Mouse (Mus musculus): ENCODE measurements around the gene Mfsd13b.
"Not testable (repeated sequence)": the region's sequence is repeated elsewhere in the genome, so short reads cannot be mapped to it uniquely, and the experiment has no call there.

The Mfsd13b gene

GRCm38 (mm10) chr7:120982968-120983367, 659 bp downstream of the Mfsd13b start:
- DNase-seq (ENCODE audit: low spot score in 2 of 2): no peak

DNA sequence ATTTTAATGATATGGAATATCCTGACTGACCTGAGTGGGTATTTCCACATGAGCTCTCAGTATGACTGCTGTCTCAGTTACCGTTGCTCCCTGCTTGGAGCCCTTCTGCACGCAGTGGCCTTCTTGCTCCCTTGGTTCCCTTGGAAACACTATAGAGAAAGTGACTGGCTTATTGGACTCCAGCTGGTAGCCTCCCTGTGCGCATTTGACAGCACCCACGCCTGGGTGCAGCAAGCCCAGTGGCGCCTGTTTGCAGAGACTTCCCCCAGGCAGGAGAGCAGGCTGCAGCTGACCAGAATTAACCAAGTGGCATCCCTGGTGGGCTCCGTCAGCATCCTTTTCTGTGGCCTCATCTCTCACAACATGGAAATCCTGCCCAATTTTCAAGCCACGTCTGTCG, 8.9 kb downstream of the Mfsd13b start:
- DNase-seq (ENCODE audit: low spot score in 2 of 2): peak; percentile 5 to 16

GRCm38 (mm10) chr7:120999021-120999530, 16.8 kb downstream of the Mfsd13b start:
- no peak for DNase-seq (ENCODE audit: low spot score in 2 of 2)

DNA sequence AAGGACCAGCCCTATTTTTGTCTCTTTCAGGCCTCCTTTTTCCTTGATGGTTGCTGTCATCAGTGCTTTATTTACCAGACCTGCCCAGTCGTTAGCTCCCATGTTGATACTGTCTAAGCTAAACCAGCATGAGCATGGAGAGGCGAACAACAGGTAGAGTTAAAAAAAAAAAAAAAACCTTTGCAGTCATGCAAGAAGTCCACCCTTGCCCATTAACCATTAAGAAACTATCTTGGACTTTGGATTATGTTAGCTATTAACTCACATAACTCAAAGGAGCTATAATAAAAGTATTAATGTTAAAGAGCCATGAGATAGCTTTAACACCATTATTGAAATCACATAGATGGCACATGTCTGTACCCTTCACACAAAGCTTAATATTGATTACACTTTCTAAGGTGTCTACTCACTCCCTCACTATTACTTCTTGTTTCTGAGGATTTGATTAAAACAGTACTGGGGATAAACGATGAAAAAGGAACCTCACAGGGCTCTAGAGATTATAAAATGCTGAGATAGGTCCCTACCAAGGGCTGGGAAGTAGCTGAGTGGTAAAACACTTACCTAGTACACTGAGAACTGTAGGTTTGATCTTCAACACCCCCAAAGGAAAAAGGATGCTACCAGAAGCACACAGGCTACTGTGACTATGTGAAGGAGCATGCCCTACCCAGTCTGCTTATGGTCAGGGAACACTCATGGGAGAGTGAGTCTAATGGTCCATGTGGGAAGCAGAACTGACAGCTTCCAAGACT, 17.9 kb downstream of the Mfsd13b start:
- no peak for DNase-seq (ENCODE audit: low spot score in 2 of 2)

- no peak for DNase-seq (ENCODE audit: low spot score in 2 of 2)
Measured at GRCm38 (mm10) chr7:121001879-121002278, 19.6 kb downstream of the Mfsd13b start.

GRCm38 (mm10) chr7:121002407-121002928, 20.2 kb downstream of the Mfsd13b start:
- no peak for DNase-seq (ENCODE audit: low spot score in 2 of 2)

DNA sequence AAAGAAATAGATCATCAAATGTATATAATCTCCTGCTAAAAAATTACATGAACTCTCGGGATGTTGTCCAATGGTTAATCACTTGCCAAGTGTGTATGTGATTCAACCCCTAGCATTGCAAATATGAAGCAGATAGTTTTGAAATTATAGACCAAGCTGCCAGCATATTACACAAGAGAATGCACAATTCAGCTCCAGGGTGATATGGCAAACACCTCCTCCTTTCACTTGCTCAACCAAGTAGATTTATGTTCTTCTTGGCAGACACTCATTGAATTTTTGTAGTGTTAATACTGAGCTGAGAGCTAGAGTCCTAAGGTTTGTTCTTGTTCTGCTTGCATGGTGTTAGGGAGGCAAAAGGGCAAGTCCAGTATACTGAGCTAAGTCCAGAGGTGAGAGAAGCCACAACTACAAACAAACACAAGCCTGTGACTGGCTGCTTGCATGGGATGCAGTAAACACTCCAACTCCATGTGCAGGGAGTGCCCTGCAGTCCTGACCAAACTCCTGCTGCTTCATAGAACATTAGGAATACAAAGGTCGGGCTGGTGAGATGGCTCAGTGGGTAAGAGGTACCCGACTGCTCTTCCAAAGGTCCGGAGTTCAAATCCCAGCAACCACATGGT, 21.6 kb downstream of the Mfsd13b start:
- no peak for DNase-seq (ENCODE audit: low spot score in 2 of 2)

DNA sequence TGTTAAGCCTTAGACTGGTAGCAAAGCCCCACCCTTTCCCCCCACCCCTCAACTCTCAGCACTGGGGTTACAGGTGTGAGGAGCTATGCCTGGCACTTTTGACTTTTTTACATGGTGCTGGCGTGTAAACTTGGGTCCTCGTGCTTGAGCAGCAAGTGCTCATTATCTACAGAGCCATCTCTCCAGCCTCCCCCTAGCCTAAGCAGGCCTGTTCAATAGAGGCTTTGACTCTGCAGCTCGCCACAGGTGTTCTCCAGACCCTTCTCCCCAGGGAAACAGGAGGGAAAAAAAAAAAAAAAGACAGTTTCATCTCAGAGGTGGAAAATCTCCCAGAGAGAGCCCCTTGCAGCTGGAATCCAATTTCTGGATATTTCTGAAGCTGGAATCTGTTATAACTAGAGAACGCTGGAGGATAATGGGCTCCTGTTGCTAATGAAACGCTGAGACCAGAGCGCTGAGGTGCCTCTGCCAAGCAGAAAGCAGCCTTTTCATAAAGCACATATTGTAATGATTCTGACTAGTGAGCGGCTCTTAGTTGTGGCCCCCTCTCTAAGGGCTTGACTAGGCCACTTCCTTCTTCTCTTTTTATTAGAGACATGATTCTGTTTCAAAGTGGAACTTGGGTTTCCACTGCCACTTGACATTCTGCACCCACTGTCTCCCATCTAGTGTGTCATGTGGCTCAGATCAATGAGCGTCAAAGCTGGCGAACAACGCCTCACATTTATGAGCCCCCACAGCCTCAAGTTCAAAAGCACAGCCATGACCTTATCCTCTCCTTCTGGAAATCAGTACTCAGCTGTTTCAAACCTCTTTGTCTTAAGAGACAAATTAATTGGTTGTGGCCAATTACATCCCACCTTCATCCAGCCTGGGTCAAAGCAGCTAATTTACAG, 29.7 kb downstream of the Mfsd13b start:
- no peak for DNase-seq (ENCODE audit: low spot score in 2 of 2)

GRCm38 (mm10) chr7:121014486-121014885, 32.2 kb downstream of the Mfsd13b start:
- DNase-seq (ENCODE audit: low spot score in 2 of 2): no peak

DNA sequence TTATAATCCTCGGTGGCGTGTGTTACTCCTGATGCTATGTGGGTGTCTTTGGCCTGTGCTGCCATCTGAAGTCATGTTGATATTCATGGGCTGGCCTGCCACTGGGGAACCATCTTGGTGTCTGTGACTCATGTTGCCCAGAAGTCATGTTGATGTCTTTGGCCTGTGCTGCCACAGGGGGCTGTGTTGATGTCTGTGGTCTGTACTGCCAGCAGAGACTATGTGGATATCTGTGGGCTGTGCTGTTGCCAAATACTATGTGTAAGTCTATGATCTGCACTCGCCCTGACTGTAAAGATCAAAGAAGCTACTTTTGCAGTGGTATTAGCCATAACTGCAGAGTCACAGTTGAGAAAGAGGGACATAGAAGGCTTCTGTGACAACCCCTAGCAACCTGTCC, 36.5 kb downstream of the Mfsd13b start:
- no peak for DNase-seq (ENCODE audit: low spot score in 2 of 2)

DNA sequence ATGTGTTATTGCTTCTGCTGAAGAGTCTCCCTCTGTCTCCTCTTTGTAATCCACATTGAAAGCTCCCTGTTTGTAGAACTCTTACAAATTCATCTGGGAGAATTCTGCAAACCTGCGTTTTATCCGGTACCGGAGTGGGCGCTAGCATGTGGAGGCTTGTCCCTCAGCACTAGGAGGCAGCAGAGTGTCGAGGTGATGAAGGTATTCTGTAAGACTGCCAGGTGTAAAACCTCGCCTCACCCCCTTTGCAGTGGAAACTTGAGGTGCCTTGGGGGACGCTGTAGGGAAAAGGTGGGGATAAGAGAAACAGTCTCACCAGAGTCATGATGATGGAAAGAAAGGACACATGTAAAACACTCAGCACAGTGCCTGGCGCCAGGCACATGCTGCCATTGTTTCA, 38.0 kb downstream of the Mfsd13b start:
- DNase-seq (ENCODE audit: low spot score in 2 of 2): no peak

- no peak for DNase-seq (ENCODE audit: low spot score in 2 of 2)
Measured at GRCm38 (mm10) chr7:121025221-121026008, 43.1 kb downstream of the Mfsd13b start.

GRCm38 (mm10) chr7:121026300-121026699, 44.0 kb downstream of the Mfsd13b start:
- DNase-seq (ENCODE audit: low spot score in 2 of 2): no peak

DNA sequence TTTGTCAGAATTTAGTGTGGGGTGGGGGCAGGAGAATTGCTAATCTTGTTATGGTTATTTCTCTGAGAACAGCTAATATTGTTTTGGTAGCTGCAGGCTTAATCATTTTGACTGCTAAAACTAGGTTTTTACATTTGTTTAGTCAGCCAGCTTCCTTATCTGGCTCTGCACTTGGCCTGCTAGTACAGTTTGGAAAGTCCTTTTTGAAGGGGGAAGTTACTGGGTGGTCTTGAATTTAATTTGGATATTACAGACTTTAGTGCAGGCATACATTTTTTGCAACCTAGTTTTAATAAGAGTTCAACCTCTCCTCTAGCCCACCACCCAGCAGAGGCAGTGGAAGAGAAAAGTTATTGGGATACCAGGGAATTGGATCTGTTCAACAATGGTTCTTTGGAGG, 47.6 kb downstream of the Mfsd13b start:
- not testable (repeated sequence) for DNase-seq (ENCODE audit: low spot score in 2 of 2)

DNA sequence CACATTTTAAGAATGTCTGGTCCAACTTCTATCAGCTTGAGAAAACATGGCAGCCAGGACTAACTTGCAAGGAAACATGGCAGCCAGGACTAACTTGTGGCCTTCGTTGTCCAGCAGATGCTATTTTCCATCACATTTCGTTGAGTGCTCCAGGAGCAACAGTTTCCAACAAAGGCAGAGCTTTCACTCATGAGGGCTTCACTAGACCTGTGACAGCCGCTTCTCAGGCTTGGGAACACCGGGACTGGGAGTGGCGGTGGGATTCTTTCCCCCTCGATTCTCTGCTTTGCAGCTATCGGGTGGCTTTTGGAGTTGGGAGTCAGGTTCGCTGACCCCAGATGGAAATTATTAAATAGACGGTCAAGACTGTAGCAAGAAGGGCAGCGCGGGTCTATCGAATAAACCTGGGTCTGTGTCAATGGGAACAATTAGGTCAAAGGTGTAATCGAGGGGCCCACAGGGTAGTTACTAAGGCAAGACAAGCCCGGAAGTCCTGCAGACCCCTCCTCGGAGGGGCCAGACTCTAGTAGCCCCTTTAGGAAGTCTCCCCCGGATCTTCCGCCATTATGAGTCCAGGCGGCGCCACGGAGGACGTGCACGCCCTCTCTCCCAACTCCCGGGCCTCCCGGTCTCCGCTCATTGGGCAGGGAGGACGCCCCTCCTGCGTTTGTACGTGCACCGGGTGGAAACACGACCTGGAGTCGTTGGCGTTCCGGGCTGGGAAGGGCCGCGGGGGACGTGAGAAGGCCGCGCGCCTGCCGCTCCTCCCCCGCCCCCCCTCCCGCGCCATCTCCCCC, 51.7 kb downstream of the Mfsd13b start, which contains the start of gene Mettl9:
Gene Mettl9 (plus strand): TSS at position 590 of the 797 bp plus-strand sequence.
- peak; percentile 88 to 90 for DNase-seq (ENCODE audit: low spot score in 2 of 2)

DNA sequence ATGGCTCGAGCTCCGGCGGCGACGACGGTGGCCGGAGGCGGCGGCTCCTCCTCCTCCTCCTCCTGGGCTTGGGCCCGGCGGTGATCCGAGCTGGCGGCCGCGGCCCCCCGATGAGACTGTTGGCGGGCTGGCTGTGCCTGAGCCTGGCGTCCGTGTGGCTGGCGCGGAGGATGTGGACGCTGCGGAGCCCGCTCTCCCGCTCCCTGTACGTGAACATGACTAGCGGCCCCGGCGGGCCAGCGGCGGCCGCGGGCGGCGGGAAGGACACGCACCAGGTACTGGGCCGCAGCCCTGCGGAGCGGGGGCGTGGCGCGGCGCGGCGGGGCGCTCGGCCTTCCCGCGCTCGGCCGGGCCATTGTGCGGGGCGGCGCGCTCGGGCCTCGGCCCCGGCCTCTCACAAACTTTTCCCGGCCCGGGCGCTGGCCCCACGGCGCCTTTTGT, 52.4 kb downstream of the Mfsd13b start:
- DNase-seq (ENCODE audit: low spot score in 2 of 2): peak in 1 of 2 experiments; percentile 54

- DNase-seq (ENCODE audit: low spot score in 2 of 2): peak; percentile 20 to 23
Measured at GRCm38 (mm10) chr7:121035161-121035721, 52.9 kb downstream of the Mfsd13b start.

DNA sequence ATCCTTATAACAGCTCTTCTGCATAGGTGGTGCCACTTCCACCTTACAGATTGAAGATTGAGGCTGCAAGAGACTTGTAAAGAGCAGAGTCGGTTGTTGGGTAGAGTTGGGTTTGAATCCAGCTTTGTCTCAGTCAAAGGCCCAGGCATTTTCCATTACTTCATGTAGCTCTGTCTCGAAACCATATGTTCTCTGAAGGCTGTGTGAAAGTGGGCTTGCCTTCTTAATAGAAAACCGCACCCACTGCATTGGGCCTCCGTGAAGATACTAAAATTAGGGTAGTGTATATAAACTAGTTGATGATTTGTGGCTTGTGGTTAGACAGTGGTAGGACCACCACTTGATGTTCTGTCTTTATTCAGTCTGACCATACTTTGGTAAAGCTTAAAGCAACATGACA, 58.3 kb downstream of the Mfsd13b start:
- DNase-seq (ENCODE audit: low spot score in 2 of 2): no peak

DNA sequence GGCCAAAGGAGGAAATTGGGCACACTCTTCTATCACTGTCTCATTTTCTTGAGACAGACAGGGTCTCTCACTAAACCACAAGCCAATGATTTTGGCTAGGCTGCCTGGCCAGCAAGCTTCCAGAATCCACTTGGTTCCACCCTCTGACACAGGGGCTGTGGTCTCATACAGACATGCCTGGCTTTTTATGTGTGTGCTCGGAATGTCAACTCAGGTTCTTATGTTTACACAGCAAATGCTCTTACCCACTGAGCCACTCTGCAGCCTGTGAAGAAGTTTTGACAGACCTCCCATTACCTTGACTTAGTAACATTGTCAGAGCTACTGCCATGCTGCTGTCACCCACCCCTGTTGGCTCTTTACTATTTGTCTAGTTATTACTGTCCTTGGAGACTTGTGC, 59.7 kb downstream of the Mfsd13b start:
- DNase-seq (ENCODE audit: low spot score in 2 of 2): no peak

DNA sequence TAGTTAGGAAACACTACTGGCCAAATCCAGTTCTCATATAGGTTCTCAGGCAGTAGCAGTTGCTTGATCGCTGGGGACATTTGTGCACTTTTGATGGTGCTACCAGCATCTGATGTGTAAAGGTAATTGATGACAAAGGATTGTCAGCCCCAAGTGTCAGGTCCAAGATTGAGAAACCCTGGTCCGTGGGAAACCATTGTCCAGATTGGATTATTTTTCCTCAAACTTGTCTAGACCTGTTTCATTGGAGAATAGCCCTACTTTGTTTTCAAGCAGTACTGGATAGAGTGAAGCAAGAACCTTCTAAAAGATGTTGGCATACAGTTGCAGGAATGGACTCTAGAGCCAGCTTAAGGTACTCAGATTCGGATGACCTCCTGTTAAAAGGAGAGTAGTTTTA, 60.7 kb downstream of the Mfsd13b start:
- no peak for DNase-seq (ENCODE audit: low spot score in 2 of 2)

Data from frontal cortex, postnatal 36 days (tissue).